Mouse (Mus musculus): Measurements from ENCODE around the gene Adra2a.

Gene Adra2a

GRCm38 (mm10) chr19:54076362-54077349 is 32.7 kb downstream of the Adra2a start:
- in situ Hi-C loops (cut with MboI, MseI), result no loop called here

- in situ Hi-C loops (cut with MboI, MseI), result no loop called here
Measured at GRCm38 (mm10) chr19:54081303-54081702, 37.4 kb downstream of the Adra2a start.

DNA sequence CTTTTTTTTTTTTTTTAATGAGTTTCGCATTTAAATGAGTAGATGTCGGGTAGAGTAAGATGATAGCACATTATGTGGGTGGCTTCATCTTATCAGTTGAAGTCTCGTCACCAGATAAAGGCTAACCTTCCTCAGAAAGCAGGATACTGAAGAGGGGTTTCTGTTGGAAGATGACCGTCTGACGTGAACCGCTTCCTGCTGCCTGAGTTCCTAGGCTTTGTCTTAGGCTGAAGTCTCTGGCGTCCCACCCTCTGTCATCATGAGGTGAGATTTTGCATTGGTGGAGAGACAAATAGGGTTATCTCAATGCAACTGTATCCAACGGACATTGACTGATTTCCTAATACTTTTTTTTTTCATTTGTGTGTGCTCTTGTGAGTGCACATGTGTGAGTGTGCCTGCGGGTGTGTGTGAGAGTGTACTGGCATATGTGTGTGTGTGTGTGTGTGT is 37.8 kb downstream of the Adra2a start:
- in situ Hi-C loops (cut with MboI, MseI), result no loop called here

DNA sequence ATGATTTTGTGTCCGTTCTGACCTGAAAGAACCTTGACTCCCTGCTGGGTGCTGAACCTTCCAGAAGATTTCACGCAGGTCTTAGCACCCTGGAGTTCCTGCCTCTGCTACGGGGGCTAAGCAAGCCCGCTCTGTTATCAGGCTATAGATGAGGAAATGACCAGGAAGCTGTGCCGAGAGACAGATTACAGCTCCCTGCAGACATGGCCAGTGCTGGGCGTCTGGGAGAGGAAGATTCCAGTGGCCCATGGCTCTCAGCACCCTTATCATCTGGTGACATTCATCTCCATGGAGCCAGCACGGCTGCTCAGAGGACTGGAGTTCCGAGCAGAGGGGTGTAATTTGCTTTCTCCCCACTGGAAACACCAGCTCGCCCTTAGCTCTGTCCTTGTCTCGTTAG is 43.4 kb downstream of the Adra2a start:
- in situ Hi-C loops (cut with MboI, MseI), result no loop called here

DNA sequence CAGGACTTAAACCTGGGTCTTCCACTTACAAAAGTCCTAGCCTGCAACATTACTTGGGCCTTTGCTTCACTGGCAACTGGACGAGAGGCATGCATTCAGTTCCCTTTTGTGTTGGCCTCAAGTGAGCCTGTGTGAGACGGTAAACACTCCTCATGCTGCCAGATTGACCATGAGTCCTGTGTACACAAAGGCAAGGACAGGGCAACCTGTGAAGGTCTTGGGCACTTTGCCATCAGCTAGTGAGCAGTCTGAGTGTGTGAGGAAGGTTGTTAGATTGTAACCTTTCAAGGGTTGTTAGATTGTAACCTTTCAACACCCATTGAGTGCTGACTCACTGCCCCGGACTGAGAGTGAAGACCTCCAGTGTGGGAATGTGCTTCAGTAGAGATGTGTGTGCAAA is 49.6 kb downstream of the Adra2a start:
- in situ Hi-C loops (cut with MboI, MseI), result no loop called here

GRCm38 (mm10) chr19:54095716-54096115 is 51.8 kb downstream of the Adra2a start:
- in situ Hi-C loops (cut with MboI, MseI), result no loop called here

- in situ Hi-C loops (cut with MboI, MseI), result no loop called here
Measured at GRCm38 (mm10) chr19:54098367-54098766, 54.4 kb downstream of the Adra2a start.
